Mouse (Mus musculus) hindbrain, postnatal 0 days (tissue): ENCODE data around the gene Ush1c. TPM values are rescaled to one million over a fixed set of nuclear protein-coding genes. Genes with fewer than 3 reads are reported as not detected.
A peak's percentile ranks its signal among the peaks of the same experiment; 100 is the strongest.

Experiments
- ATAC-seq: fragments of 200-750 bp; cut with Nextera tagmentation; 2 replicates; pipeline ENCODE4 v1.8.0; 2017; ENCODE audit warnings: mild to moderate bottlenecking, moderate TSS enrichment, moderate library complexity
- DNase-seq: peaks from one replicate; pipeline ENCODE4 v3.0.0-alpha.2; 2015; ENCODE audit warnings: low spot score
- H3K27ac ChIP-seq: fragments of 300-500 bp; sonication (generic); 2 replicates; pipeline ENCODE4 v1.5.1; 2014; ENCODE audit warnings: mild to moderate bottlenecking
- H3K27me3 ChIP-seq: fragments of 300-500 bp; sonication (generic); 2 replicates; pipeline ENCODE4 v1.6.1; 2014; ENCODE audit warnings: low read length, mixed read lengths; ENCODE audit not compliant: insufficient read depth
- H3K36me3 ChIP-seq: fragments of 300-500 bp; sonication (generic); 2 replicates; pipeline ENCODE4 v1.6.1; 2014; ENCODE audit warnings: low read length, mixed read lengths; ENCODE audit not compliant: insufficient read depth
- H3K4me1 ChIP-seq: fragments of 300-500 bp; sonication (generic); 2 replicates; pipeline ENCODE4 v1.6.1; 2014; ENCODE audit warnings: antibody characterized with exemption, low read length, mixed read lengths; ENCODE audit not compliant: insufficient read depth
- H3K4me2 ChIP-seq: fragments of 300-500 bp; sonication (generic); 2 replicates; pipeline ENCODE4 v1.6.1; 2014; ENCODE audit warnings: low read depth, mild to moderate bottlenecking, low read length, moderate library complexity, mixed read lengths
- H3K4me3 ChIP-seq: fragments of 300-500 bp; sonication (generic); 2 replicates; pipeline ENCODE4 v1.5.1; 2014; ENCODE audit warnings: low read length
- H3K9ac ChIP-seq: fragments of 300-500 bp; sonication (generic); replicated peaks from 2 replicates; pipeline ENCODE4 v1.6.1; 2014; ENCODE audit warnings: mild to moderate bottlenecking, low read length, moderate library complexity, mixed read lengths
- H3K9me3 ChIP-seq: fragments of 300-500 bp; sonication (generic); 2 replicates; pipeline ENCODE4 v1.6.1; 2016; ENCODE audit warnings: low read length, mixed read lengths
- CTCF ChIP-seq: IDR thresholded peaks from 2 replicates; pipeline ENCODE4 v1.5.1; 2016; ENCODE audit warnings: antibody characterized with exemption, control low read depth, low read depth
- WGBS: fragments of 180-500 bp; shearing (Covaris S2); extraction: QIAGEN DNeasy Blood & Tissue Kit; methylation state at CpG from one replicate; pipeline ENCODE4 v1.1.7; 2014; 5-methylcytosine and 5-hydroxymethylcytosine counted together
- polyA plus RNA-seq: library from polyadenylated mRNA; unstranded; fragments of >200 nt; fragmentation: Nextera tagmentation; extraction: Ambion mirVana; gene quantifications from 2 replicates; pipeline ENCODE4 v1.2.1, GENCODE M21; 2015
- total RNA-seq: library from RNA; depleted of rRNA; stranded (reverse); fragments of >200 nt; gene quantifications from 2 replicates; pipeline ENCODE4 v1.2.3, GENCODE M21; 2014

The Ush1c gene
- total and polyA plus RNA-seq, 2 experiments from 2014 or later, result 1.5 to 1.7 TPM

DNA sequence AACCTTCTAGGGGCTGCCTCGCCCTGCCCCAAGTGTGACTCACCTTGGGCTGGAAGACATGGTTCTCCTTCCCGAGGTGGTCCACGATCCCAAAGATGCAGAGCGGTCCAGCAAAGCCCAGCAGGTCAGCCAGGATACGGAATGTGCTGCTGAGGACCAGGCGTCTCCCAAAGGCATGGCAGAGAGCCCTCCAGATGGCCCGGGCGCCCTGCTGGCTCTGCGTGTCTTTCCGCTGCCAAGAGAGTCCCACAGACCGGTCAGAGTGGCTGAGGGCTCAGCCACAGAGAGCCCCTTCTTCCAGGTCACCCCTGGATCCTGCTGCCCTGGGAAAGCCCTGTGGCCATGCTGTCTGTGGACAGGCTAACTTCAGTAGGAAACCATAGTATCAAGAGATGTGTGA lies 72.4 kb downstream of the Ush1c start:
- no peak overlapping the region for H3K27ac ChIP-seq
- H3K4me1 ChIP-seq, result peaks cover 3% of the 10 kb centered on the region; the same call in 1 of the 2 replicates
- H3K27me3 ChIP-seq, result no peaks in the 10 kb centered on the region
- no peak for TF ChIP-seq CTCF
- H3K9ac ChIP-seq, result no peak overlapping the region
- DNase-seq (no peak), ATAC-seq (no peak)
- 85% methylated on average over 11 of the region's 11 CpGs for WGBS
- H3K36me3 ChIP-seq, result no peaks in the 10 kb centered on the region; the same call in 1 of the 2 replicates
- no peaks in the 10 kb centered on the region for H3K9me3 ChIP-seq
- H3K4me2 ChIP-seq, result no peak overlapping the region
- H3K4me3 ChIP-seq, result no peak overlapping the region

DNA sequence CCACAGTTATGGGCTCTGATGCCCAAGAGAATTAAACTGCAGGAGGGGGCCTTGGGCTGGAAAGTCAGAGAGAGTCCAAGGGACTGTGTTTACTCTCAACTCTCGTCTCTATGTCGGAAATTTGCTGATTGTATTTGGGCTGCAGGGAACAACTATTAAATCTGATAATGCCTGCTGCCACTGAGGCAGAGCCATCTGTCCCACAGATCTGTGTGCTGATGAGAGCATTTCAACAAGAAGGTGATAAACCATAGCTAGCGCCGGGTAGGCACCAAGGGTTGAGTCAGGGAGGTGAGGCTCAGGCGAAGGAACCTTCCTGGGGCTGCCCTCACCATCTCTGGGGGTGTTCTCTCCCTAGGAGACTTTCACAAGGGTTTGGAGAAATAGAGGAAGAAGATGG lies 75.6 kb downstream of the Ush1c start:
- DNase-seq (no peak), ATAC-seq (no peak)
- Histone ChIP-seq H3K9me3 (no peaks in the 10 kb centered on the region), H3K27ac (peak overlapping the region; percentile 68), H3K27me3 (no peaks in the 10 kb centered on the region), H3K4me3 (no peak overlapping the region), H3K36me3 (no peaks in the 10 kb centered on the region; the same call in 1 of the 2 replicates), H3K4me1 (peaks cover 3% of the 10 kb centered on the region; the same call in 1 of the 2 replicates), H3K9ac (no peak overlapping the region), H3K4me2 (no peak overlapping the region)
- no peak for TF ChIP-seq CTCF
- 61% methylated on average over 5 of the region's 5 CpGs for WGBS

GRCm38 (mm10) chr7:46162132-46162727 lies 76.1 kb downstream of the Ush1c start:
- no peak overlapping the region for H3K4me2 ChIP-seq
- no peaks in the 10 kb centered on the region; the same call in 1 of the 2 replicates for H3K36me3 ChIP-seq
- H3K4me3 ChIP-seq, result no peak overlapping the region
- 44% methylated on average over 11 of the region's 11 CpGs for WGBS
- DNase-seq (peak; percentile 67), ATAC-seq (peak; percentile 73)
- H3K27me3 ChIP-seq, result no peaks in the 10 kb centered on the region
- H3K9ac ChIP-seq, result 0 out of 2 replicates have a peak overlapping the region, but pooled peaks have one; percentile 17
- peak overlapping the region; percentile 68 for H3K27ac ChIP-seq
- no peak for TF ChIP-seq CTCF
- H3K9me3 ChIP-seq, result no peaks in the 10 kb centered on the region
- H3K4me1 ChIP-seq, result peaks cover 3% of the 10 kb centered on the region; the same call in 1 of the 2 replicates

- DNase-seq (no peak), ATAC-seq (no peak)
- Histone ChIP-seq H3K9me3 (no peaks in the 10 kb centered on the region), H3K4me2 (no peak overlapping the region), H3K27me3 (no peaks in the 10 kb centered on the region), H3K9ac (no peak overlapping the region), H3K36me3 (no peaks in the 10 kb centered on the region; the same call in 1 of the 2 replicates), H3K4me3 (no peak overlapping the region), H3K4me1 (peaks cover 3% of the 10 kb centered on the region; the same call in 1 of the 2 replicates), H3K27ac (0 out of 2 replicates have a peak overlapping the region, but pooled peaks have one; percentile 20)
- TF ChIP-seq CTCF, result no peak
- 21% methylated on average over 3 of the region's 3 CpGs for WGBS
These were observed 76.7 kb downstream of the Ush1c start for GRCm38 (mm10) chr7:46161615-46162014.

- Histone ChIP-seq H3K27me3 (no peaks in the 10 kb centered on the region), H3K27ac (no peak overlapping the region), H3K9ac (no peak overlapping the region), H3K4me3 (no peak overlapping the region), H3K36me3 (no peaks in the 10 kb centered on the region), H3K9me3 (no peaks in the 10 kb centered on the region), H3K4me2 (no peak overlapping the region), H3K4me1 (peaks cover 3% of the 10 kb centered on the region; the same call in 1 of the 2 replicates)
- DNase-seq, result no peak
- WGBS, result 66% methylated on average over 7 of the region's 7 CpGs
- ATAC-seq, result no peak
- TF ChIP-seq CTCF, result no peak
These were observed 80.6 kb downstream of the Ush1c start for GRCm38 (mm10) chr7:46157746-46158145.

DNA sequence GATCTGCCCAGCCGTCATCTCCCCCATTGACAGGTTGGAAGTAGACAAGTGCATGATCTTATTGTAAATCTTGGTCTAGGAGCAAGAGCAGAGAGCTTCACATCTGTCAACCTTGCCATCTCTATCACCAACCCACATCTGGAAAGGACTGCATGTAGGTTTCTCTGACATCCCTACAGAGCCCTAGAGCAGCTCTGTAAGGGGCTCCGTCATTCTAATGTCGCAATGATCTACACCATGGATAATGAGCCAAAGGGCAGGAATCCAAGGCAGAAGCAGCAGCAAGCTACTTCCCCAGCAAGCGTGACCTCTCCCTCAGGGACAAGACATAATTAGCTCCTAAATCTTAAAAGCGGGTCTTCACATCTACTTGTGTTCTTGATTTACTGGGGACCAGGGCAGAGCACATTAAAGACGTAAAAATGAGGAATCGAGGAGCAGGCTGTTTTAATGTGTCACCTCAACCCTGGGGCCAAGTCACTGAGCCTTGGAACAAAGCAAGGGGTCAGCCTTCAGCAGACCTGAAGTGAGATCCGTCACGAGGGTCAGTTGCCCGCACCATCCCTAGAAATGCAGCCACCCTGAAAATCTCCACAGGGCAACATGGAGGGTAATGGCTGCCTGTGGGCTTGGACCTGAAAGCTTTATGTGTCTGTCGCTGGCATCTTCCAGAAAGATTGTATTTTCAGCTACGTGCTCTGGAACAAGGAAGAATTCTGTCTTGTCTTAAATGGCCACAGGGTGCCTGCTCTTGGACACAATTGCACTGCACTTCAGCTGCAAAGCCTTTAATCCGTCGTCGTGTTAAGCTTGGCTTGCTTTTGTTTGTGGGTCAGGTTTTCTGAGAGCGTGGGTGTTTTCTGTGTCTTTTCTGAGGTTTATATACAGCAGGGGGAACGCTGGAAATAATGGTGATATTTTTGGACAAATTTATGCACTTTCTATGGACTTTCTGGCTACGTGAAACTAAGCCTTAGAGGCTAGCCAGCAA lies 83.5 kb downstream of the Ush1c start:
- DNase-seq (no peak), ATAC-seq (no peak)
- H3K9ac ChIP-seq, result no peak overlapping the region
- peak overlapping the region; percentile 45; the same call in 1 of the 2 replicates for H3K27ac ChIP-seq
- no peak overlapping the region for H3K4me2 ChIP-seq
- WGBS, result 29% methylated on average over 18 of the region's 18 CpGs
- TF ChIP-seq CTCF, result no peak
- no peak overlapping the region for H3K4me3 ChIP-seq
- no peaks in the 10 kb centered on the region for H3K27me3 ChIP-seq
- no peaks in the 10 kb centered on the region for H3K9me3 ChIP-seq
- H3K36me3 ChIP-seq, result no peaks in the 10 kb centered on the region
- H3K4me1 ChIP-seq, result no peaks in the 10 kb centered on the region
